Mouse (Mus musculus) activated CD4-positive, CD25-positive, alpha-beta regulatory T cell, adult 9 weeks (primary cell): ENCODE measurements around the gene Saxo1. TPM values are rescaled to one million over a fixed set of nuclear protein-coding genes. Genes with fewer than 3 reads are reported as not detected.

Experiments used
- polyA plus RNA-seq: library from polyadenylated mRNA; unstranded; fragments of 100-300 nt; shearing (Covaris generic); gene quantifications from one replicate; pipeline ENCODE4 v1.2.1, GENCODE M21; 2017

Saxo1 gene
- polyA plus RNA-seq, result not detected

GRCm38 (mm10) chr4:86558228-86558627, at the start of gene Saxo1:
Gene Saxo1 (minus strand): TSS chr4:86558328.

GRCm38 (mm10) chr4:86575283-86575983, 17.3 kb upstream of the Saxo1 start, which contains the start of gene Rraga:
Gene Rraga (plus strand): TSS chr4:86575668.

Other genes with a start within 250 kb of the Saxo1 start
- gene Rraga, start 17.3 kb upstream of the Saxo1 start, polyA plus RNA-seq, result 58.7 TPM
- 24.2 TPM for gene Haus6, start 53.7 kb upstream of the Saxo1 start, polyA plus RNA-seq
- 35.4 TPM for gene Plin2, start 111.7 kb upstream of the Saxo1 start, polyA plus RNA-seq
- 7.5 TPM for gene Dennd4c, start 190.2 kb upstream of the Saxo1 start, polyA plus RNA-seq